Mouse (Mus musculus) heart, adult 2 months (tissue): Measurements from ENCODE around the gene Arhgdig. TPM values are rescaled to one million over a fixed set of nuclear protein-coding genes. Genes with fewer than 3 reads are reported as not detected.
"Not testable (repeated sequence)": the region's sequence is repeated elsewhere in the genome, so short reads cannot be mapped to it uniquely, and the experiment has no call there.

ENCODE experiments used
- DNase-seq, 2 experiments: peaks; one replicate each; pipeline ENCODE4 v3.0.0; 2021
- H3K27ac ChIP-seq: fragments of 200-600 bp; 2 replicates; pipeline ENCODE4 v1.8.1; 2022
- H3K27me3 ChIP-seq: fragments of 200-500 bp; 2 replicates; pipeline ENCODE4 v1.6.1; 2012; ENCODE audit warnings: mild to moderate bottlenecking, low read length, inconsistent platforms, mixed read lengths; ENCODE audit not compliant: control insufficient read depth, insufficient read depth
- H3K36me3 ChIP-seq: fragments of 200-500 bp; 2 replicates; pipeline ENCODE4 v1.6.1; 2012; ENCODE audit warnings: low read length, inconsistent platforms; ENCODE audit not compliant: control insufficient read depth, insufficient read depth
- H3K4me1 ChIP-seq: fragments of 200-500 bp; 2 replicates; pipeline ENCODE4 v1.6.1; 2011; ENCODE audit warnings: low read length; ENCODE audit not compliant: control insufficient read depth, insufficient read depth
- H3K4me3 ChIP-seq: fragments of 200-600 bp; 2 replicates; pipeline ENCODE4 v1.8.1; 2022
- H3K79me2 ChIP-seq: fragments of 200-500 bp; replicated peaks from 2 replicates; pipeline ENCODE4 v1.6.1; 2012; ENCODE audit warnings: mild to moderate bottlenecking, inconsistent platforms, low read length, moderate library complexity, mixed read lengths; ENCODE audit not compliant: control insufficient read depth, insufficient read depth
- H3K9ac ChIP-seq: fragments of 200-500 bp; 2 replicates; pipeline ENCODE4 v1.6.1; 2012; ENCODE audit warnings: low read depth, mild to moderate bottlenecking, control low read depth, inconsistent platforms, low read length, mixed read lengths
- CTCF ChIP-seq: fragments of 200-600 bp; IDR thresholded peaks from 2 replicates; pipeline ENCODE4 v1.8.1; 2022; ENCODE audit warnings: antibody characterized with exemption, mild to moderate bottlenecking, moderate library complexity
- EP300 ChIP-seq: fragments of 200-500 bp; IDR thresholded peaks from 2 replicates; pipeline ENCODE4 v1.6.1; 2011; ENCODE audit warnings: low read depth, low read length, control low read depth; ENCODE audit not compliant: insufficient read depth
- POLR2A ChIP-seq: fragments of 200-500 bp; IDR thresholded peaks from 2 replicates; pipeline ENCODE4 v1.6.1; 2011; ENCODE audit warnings: mild to moderate bottlenecking, low read depth, low read length, control low read depth; ENCODE audit not compliant: insufficient read depth
- WGBS: fragments of 180-500 bp; shearing (Covaris S2); methylation state at CpG from one replicate; pipeline ENCODE4 v1.1.7; 2018; 5-methylcytosine and 5-hydroxymethylcytosine counted together
- intact Hi-C: fragments of 180-260 bp; cut with DNase I; formaldehyde crosslinking; loops from one replicate; pipeline ENCODE4 v1.15.1; 2025
- polyA plus RNA-seq: library from polyadenylated mRNA; depleted of rRNA; stranded (reverse); fragments of >200 nt; gene quantifications from 2 replicates; pipeline ENCODE4 v1.2.3, GENCODE M21; 2012
- total RNA-seq, 2 experiments: library from RNA; stranded (reverse); gene quantifications; 2 replicates each; pipeline ENCODE4 v1.2.3; 2021

The Arhgdig gene
- total and polyA plus RNA-seq, 3 experiments: 0.36 to 1.5 (median 0.47) TPM

DNA sequence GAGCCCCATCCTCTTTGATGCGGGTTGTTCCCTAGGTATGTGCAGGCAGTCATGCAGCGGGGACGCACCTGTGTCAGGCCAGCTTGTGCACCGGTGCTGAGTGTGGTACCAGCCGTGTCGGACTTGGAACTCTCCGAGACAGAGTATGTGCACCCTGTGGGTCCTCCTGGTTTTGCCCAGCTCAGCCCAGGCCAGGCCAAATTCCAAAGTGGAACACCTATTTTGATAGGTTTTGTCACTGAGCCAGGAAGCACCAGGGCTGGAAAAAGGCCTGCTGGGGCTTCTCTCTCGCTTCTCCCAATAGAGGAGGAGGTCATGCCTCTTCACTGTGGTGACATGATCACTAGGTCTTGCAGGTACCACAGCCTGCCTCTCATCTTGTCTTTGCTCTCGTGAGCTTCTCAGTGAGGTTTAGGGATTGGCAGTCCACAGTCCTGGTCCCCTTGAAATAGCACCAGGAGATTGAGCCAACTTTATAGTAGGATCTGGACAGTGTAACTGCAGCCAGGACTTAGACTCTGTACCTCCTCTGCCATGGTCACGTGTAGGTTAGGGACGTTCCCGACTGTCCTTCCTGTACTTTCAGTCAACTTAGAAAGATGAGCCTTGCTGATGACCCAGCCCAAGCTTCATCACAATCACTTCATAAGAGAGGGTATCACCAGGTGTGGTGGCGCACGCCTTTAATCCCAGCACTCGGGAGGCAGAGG is 14.9 kb downstream of the Arhgdig start:
- Histone ChIP-seq H3K79me2 (no peaks in the 10 kb centered on the region), H3K27me3 (no peaks in the 10 kb centered on the region), H3K4me1 (no peaks in the 10 kb centered on the region; the same call in 1 of the 2 replicates), H3K4me3 (no peak overlapping the region), H3K27ac (no peak overlapping the region), H3K36me3 (peaks cover 2% of the 10 kb centered on the region; the same call in 1 of the 2 replicates), H3K9ac (no peak overlapping the region)
- DNase-seq: no peak
- TF ChIP-seq EP300 (no peak), POLR2A (no peak), CTCF (no peak)
- intact Hi-C loops: no loop called here
- WGBS: 85% methylated on average over 15 of the region's 15 CpGs

DNA sequence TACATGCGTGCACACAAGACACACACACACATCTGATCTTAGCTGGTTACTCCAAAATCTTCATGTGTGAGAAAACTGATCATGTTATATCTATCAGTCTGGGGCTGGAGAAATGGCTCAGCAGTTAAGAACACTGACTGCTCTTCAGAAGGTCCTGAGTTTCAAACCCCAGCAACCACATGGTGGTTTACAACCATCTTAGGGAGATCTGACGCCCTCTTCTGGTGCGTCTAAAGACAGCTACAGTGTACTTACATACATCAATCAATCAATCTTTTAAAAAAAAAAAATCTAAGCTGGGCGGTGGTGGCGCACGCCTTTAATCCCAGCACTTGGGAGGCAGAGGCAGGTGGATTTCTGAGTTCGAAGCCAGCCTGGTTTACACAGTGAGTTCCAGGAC is 16.1 kb downstream of the Arhgdig start:
- H3K27me3 ChIP-seq, H3K4me3 ChIP-seq, H3K36me3 ChIP-seq, DNase-seq, H3K27ac ChIP-seq, H3K4me1 ChIP-seq, intact Hi-C loops, H3K79me2 ChIP-seq, H3K9ac ChIP-seq: not testable (repeated sequence)
- WGBS: 89% methylated on average over 7 of the region's 7 CpGs

DNA sequence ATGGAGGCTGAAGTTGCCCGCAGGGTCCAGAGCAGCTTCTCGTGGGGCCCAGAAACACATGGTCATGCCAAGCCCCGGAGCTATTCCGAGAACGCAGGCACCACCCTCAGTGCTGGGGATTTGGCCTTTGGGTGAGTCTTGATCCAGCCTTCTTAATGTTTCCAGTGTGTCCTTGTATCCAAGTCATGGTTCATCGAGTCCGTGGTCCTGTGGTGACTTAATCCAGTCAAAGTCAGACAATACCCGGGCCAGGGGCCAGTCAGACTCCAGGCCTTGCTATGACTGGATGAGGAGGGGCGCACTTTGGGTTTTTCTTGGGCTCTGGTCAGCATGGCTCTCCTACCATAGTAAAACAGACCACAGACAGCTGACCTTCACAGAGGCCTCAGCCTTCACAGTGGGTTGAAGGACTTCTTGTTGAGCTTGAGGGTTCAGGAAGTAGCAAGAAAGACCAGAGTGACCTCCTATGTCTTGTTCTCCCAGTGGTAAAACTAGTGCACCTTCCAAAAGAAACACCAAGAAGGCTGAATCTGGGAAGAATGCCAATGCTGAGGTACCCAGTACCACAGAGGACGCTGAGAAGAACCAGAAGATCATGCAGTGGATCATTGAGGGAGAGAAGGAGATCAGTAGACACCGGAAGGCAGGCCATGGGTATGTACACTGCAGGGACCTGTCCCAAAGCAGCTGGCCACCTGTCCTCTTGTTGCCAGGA is 19.3 kb downstream of the Arhgdig start:
- TF ChIP-seq EP300 (no peak), CTCF (no peak), POLR2A (no peak)
- Histone ChIP-seq H3K9ac (no peak overlapping the region), H3K79me2 (no peaks in the 10 kb centered on the region), H3K4me1 (no peaks in the 10 kb centered on the region; the same call in 1 of the 2 replicates), H3K27ac (no peak overlapping the region), H3K4me3 (no peak overlapping the region), H3K36me3 (peaks cover 2% of the 10 kb centered on the region; the same call in 1 of the 2 replicates), H3K27me3 (no peaks in the 10 kb centered on the region)
- intact Hi-C loops: no loop called here
- no peak for DNase-seq
- 91% methylated on average over 11 of the region's 11 CpGs for WGBS

DNA sequence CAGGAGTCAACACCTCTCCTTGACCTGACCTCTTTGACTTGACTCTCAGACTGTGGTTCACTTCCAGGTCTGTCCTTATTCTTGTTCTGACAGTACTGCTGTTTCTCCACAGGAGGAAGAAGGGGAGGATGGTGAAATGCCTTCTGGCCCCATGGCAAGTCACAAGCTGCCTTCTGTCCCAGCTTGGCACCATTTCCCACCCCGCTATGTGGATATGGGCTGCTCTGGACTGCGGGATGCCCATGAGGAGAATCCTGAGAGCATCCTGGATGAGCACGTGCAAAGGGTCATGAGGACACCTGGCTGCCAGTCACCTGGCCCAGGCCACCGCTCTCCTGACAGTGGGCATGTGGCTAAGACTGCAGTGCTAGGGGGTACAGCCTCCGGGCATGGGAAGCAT is 20.0 kb downstream of the Arhgdig start:
- TF ChIP-seq CTCF: no peak
- no peak for TF ChIP-seq POLR2A
- TF ChIP-seq EP300: no peak
- no peak overlapping the region for H3K9ac ChIP-seq
- H3K27ac ChIP-seq: no peak overlapping the region
- no peak overlapping the region for H3K4me3 ChIP-seq
- H3K79me2 ChIP-seq: no peaks in the 10 kb centered on the region
- intact Hi-C loops: no loop called here
- H3K27me3 ChIP-seq: no peaks in the 10 kb centered on the region
- WGBS: 94% methylated on average over 5 of the region's 5 CpGs
- no peak for DNase-seq
- H3K36me3 ChIP-seq: peaks cover 2% of the 10 kb centered on the region; the same call in 1 of the 2 replicates
- no peaks in the 10 kb centered on the region; the same call in 1 of the 2 replicates for H3K4me1 ChIP-seq

DNA sequence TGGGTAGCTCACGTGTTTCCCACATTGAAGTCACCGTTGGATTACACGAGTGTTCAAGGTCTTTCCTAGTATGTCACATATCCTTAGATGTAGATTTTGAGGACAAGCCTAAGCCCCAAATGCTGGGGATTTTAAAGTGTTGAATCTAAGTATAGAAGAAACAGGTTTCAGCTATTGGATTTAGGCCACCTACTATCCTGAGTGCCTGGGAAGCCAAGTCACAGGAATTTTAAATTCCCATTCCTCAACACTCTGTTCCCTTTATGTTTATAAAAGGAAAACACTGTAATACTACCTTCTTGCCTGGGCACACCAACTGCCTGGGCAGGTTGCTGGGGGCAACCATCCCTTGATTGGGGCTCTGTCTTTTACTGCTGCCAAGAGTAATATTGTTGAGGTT is 26.4 kb downstream of the Arhgdig start:
- H3K27me3 ChIP-seq: no peaks in the 10 kb centered on the region
- H3K79me2 ChIP-seq: no peaks in the 10 kb centered on the region; the same call in 1 of the 2 replicates
- WGBS: 94% methylated on average over 3 of the region's 3 CpGs
- no peak overlapping the region for H3K27ac ChIP-seq
- H3K4me3 ChIP-seq: no peak overlapping the region
- intact Hi-C loops: no loop called here
- DNase-seq: no peak
- no peaks in the 10 kb centered on the region for H3K4me1 ChIP-seq
- no peaks in the 10 kb centered on the region; the same call in 1 of the 2 replicates for H3K36me3 ChIP-seq
- TF ChIP-seq POLR2A (no peak), CTCF (no peak), EP300 (no peak)
- no peak overlapping the region for H3K9ac ChIP-seq

DNA sequence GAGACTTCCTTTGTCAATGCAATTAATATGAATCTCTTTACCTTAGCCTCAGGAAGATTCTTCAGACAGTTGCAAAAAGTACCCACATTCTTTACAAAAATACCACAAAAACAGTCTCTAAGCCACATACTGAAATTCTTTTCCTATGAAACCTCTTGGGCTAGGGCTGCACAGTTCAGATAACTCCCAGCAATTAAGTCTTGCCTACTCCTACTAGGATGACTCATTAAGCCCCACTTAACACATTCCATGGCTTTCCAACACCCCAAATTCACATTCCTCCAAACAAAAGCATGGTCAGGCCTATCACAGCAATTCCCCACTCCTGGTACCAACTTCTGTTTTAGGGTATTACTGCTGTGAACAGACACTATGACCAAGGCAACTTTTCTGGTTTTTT is 29.0 kb downstream of the Arhgdig start:
- TF ChIP-seq EP300 (no peak), POLR2A (no peak), CTCF (no peak)
- H3K79me2 ChIP-seq: no peaks in the 10 kb centered on the region; the same call in 1 of the 2 replicates
- H3K4me3 ChIP-seq: no peak overlapping the region
- H3K9ac ChIP-seq: no peak overlapping the region
- DNase-seq: no peak
- no peaks in the 10 kb centered on the region for H3K27me3 ChIP-seq
- no peaks in the 10 kb centered on the region for H3K4me1 ChIP-seq
- H3K27ac ChIP-seq: no peak overlapping the region
- no peaks in the 10 kb centered on the region; the same call in 1 of the 2 replicates for H3K36me3 ChIP-seq
- intact Hi-C loops: no loop called here
